Mouse (Mus musculus) bone marrow macrophage, adult 2 months (primary cell): ENCODE measurements around the gene Sec22c. TPM values are rescaled to one million over a fixed set of nuclear protein-coding genes. Genes with fewer than 3 reads are reported as not detected.
A peak's percentile ranks its signal among the peaks of the same experiment; 100 is the strongest.

ENCODE experiments used
- H3K27ac ChIP-seq: 2 replicates; pipeline ENCODE4 v1.5.1; 2012; ENCODE audit warnings: low read depth, low read length; ENCODE audit not compliant: insufficient read depth
- H3K4me1 ChIP-seq: 2 replicates; pipeline ENCODE4 v1.6.1; 2012; ENCODE audit warnings: low read length; ENCODE audit not compliant: control insufficient read depth, insufficient read depth
- H3K4me3 ChIP-seq: 2 replicates; pipeline ENCODE4 v1.5.1; 2012; ENCODE audit warnings: mild to moderate bottlenecking, low read length, moderate library complexity; ENCODE audit not compliant: insufficient read depth
- CTCF ChIP-seq: IDR thresholded peaks from 2 replicates; pipeline ENCODE4 v1.5.1; 2012; ENCODE audit warnings: low read depth, mild to moderate bottlenecking, low read length, moderate library complexity
- POLR2A ChIP-seq: IDR thresholded peaks from 2 replicates; pipeline ENCODE4 v1.6.1; 2012; ENCODE audit warnings: mild to moderate bottlenecking, low read depth, low read length, borderline replicate concordance
- polyA plus RNA-seq: library from polyadenylated mRNA; stranded (reverse); fragments of >200 nt; gene quantifications from 2 replicates; pipeline ENCODE4 v1.2.4, GENCODE M21; 2012; ENCODE audit not compliant: missing spikeins, insufficient read depth, insufficient read length

Sec22c gene
- polyA plus RNA-seq, 1 experiment = 14.2 TPM

GRCm38 (mm10) chr9:121694736-121695135 lies 10.6 kb downstream of the Sec22c start:
- Histone ChIP-seq H3K27ac (no peak overlapping the region), H3K4me3 (no peak overlapping the region), H3K4me1 (no peaks in the 10 kb centered on the region)
- no peak for TF ChIP-seq POLR2A
- no peak for TF ChIP-seq CTCF

- Histone ChIP-seq H3K4me3 (no peak overlapping the region), H3K27ac (no peak overlapping the region), H3K4me1 (peaks cover 2% of the 10 kb centered on the region)
- no peak for TF ChIP-seq POLR2A
- no peak for TF ChIP-seq CTCF
These were observed 14.6 kb downstream of the Sec22c start for GRCm38 (mm10) chr9:121690734-121691133.

- no peak overlapping the region for H3K27ac ChIP-seq
- no peak overlapping the region for H3K4me3 ChIP-seq
- no peak for TF ChIP-seq POLR2A
- no peak for TF ChIP-seq CTCF
- H3K4me1 ChIP-seq = peaks cover 3% of the 10 kb centered on the region
These were observed 15.1 kb downstream of the Sec22c start for GRCm38 (mm10) chr9:121690200-121690651.

GRCm38 (mm10) chr9:121684702-121685101 lies 20.6 kb downstream of the Sec22c start:
- TF ChIP-seq CTCF (no peak), POLR2A (no peak)
- H3K4me3 ChIP-seq = no peak overlapping the region
- no peak overlapping the region for H3K27ac ChIP-seq

GRCm38 (mm10) chr9:121682037-121682680 lies 23.1 kb downstream of the Sec22c start:
- no peak overlapping the region for H3K27ac ChIP-seq
- TF ChIP-seq CTCF = no peak
- no peak for TF ChIP-seq POLR2A
- H3K4me1 ChIP-seq = peaks cover 9% of the 10 kb centered on the region

More at GRCm38 (mm10) chr9:121684702-121685101, 20.6 kb downstream of the Sec22c start:
- peaks cover 3% of the 10 kb centered on the region for H3K4me1 ChIP-seq

GRCm38 (mm10) chr9:121681191-121681590 lies 24.1 kb downstream of the Sec22c start:
- Histone ChIP-seq H3K27ac (no peak overlapping the region), H3K4me3 (no peak overlapping the region), H3K4me1 (peaks cover 17% of the 10 kb centered on the region)
- TF ChIP-seq POLR2A = no peak
- TF ChIP-seq CTCF = no peak

More at GRCm38 (mm10) chr9:121682037-121682680, 23.1 kb downstream of the Sec22c start:
- no peak overlapping the region for H3K4me3 ChIP-seq

- Histone ChIP-seq H3K4me1 (peaks cover 26% of the 10 kb centered on the region), H3K27ac (no peak overlapping the region), H3K4me3 (no peak overlapping the region)
- TF ChIP-seq POLR2A (no peak), CTCF (peak; percentile 91)
These were observed 25.7 kb downstream of the Sec22c start for GRCm38 (mm10) chr9:121679549-121679948.

- 0 out of 2 replicates have a peak overlapping the region, but pooled peaks have one; percentile 10 for H3K27ac ChIP-seq
- no peak overlapping the region for H3K4me3 ChIP-seq
- no peak for TF ChIP-seq POLR2A
- no peak for TF ChIP-seq CTCF
- peaks cover 31% of the 10 kb centered on the region for H3K4me1 ChIP-seq
These were observed 27.8 kb downstream of the Sec22c start for GRCm38 (mm10) chr9:121677476-121677875.

GRCm38 (mm10) chr9:121677069-121677468 lies 28.2 kb downstream of the Sec22c start:
- peaks cover 34% of the 10 kb centered on the region for H3K4me1 ChIP-seq
- TF ChIP-seq CTCF (no peak), POLR2A (no peak)
- H3K27ac ChIP-seq = peak overlapping the region; percentile 30; the same call in 1 of the 2 replicates
- no peak overlapping the region for H3K4me3 ChIP-seq

GRCm38 (mm10) chr9:121675556-121675955 lies 29.7 kb downstream of the Sec22c start:
- TF ChIP-seq POLR2A (no peak), CTCF (no peak)
- H3K27ac ChIP-seq = 0 out of 2 replicates have a peak overlapping the region, but pooled peaks have one; percentile 79
- peaks cover 34% of the 10 kb centered on the region for H3K4me1 ChIP-seq
- no peak overlapping the region for H3K4me3 ChIP-seq
